Mouse (Mus musculus) forebrain, embryonic 13.5 days (tissue): Measurements from ENCODE around the gene Mrpl9. TPM values are rescaled to one million over a fixed set of nuclear protein-coding genes. Genes with fewer than 3 reads are reported as not detected.

Experiments
- ATAC-seq: fragments of 200-750 bp; cut with Nextera tagmentation; 2 replicates; pipeline ENCODE4 v1.8.0; 2017
- H3K27ac ChIP-seq: fragments of 300-500 bp; sonication (generic); 2 replicates; pipeline ENCODE4 v1.5.1; 2015; ENCODE audit warnings: inconsistent platforms, mild to moderate bottlenecking, moderate library complexity
- H3K27me3 ChIP-seq: fragments of 300-500 bp; sonication (generic); 2 replicates; pipeline ENCODE4 v1.6.1; 2015; ENCODE audit warnings: mild to moderate bottlenecking, inconsistent platforms
- H3K36me3 ChIP-seq: fragments of 300-500 bp; sonication (generic); 2 replicates; pipeline ENCODE4 v1.6.1; 2015; ENCODE audit warnings: mild to moderate bottlenecking, inconsistent platforms; ENCODE audit not compliant: poor library complexity, severe bottlenecking
- H3K4me1 ChIP-seq: fragments of 300-500 bp; sonication (generic); 2 replicates; pipeline ENCODE4 v1.6.1; 2015; ENCODE audit warnings: inconsistent platforms
- H3K4me2 ChIP-seq: fragments of 300-500 bp; sonication (generic); 2 replicates; pipeline ENCODE4 v1.6.1; 2015; ENCODE audit warnings: inconsistent platforms, mild to moderate bottlenecking, moderate library complexity
- H3K4me3 ChIP-seq: fragments of 300-500 bp; sonication (generic); 2 replicates; pipeline ENCODE4 v1.5.1; 2015; ENCODE audit warnings: mild to moderate bottlenecking, inconsistent platforms
- H3K9ac ChIP-seq: fragments of 300-500 bp; sonication (generic); 2 replicates; pipeline ENCODE4 v1.6.1; 2015; ENCODE audit warnings: mild to moderate bottlenecking, inconsistent platforms
- H3K9me3 ChIP-seq: fragments of 300-500 bp; sonication (generic); replicated peaks from 2 replicates; pipeline ENCODE4 v1.6.1; 2016; ENCODE audit warnings: inconsistent platforms
- WGBS: fragments of 180-500 bp; shearing (Covaris S2); methylation state at CpG from one replicate; pipeline ENCODE4 v1.1.7; 2015; 5-methylcytosine and 5-hydroxymethylcytosine counted together
- polyA plus RNA-seq: library from polyadenylated mRNA; unstranded; fragments of >200 nt; fragmentation: Nextera tagmentation; extraction: Ambion mirVana; gene quantifications from 2 replicates; pipeline ENCODE4 v1.2.1, GENCODE M21; 2015

Gene Mrpl9
- polyA plus RNA-seq, 1 experiment from 2014 or later: 62.8 TPM

GRCm38 (mm10) chr3:94482764-94483385 is 39.8 kb downstream of the Mrpl9 start:
- 0 out of 2 replicates have a peak overlapping the region, but pooled peaks have one; percentile 3 for H3K9ac ChIP-seq
- H3K9me3 ChIP-seq: no peaks in the 10 kb centered on the region
- WGBS: 83% methylated on average over 17 of the region's 17 CpGs
- peaks cover 52% of the 10 kb centered on the region for H3K36me3 ChIP-seq
- H3K4me1 ChIP-seq: peaks cover 93% of the 10 kb centered on the region
- no peak overlapping the region for H3K4me3 ChIP-seq
- H3K27ac ChIP-seq: peak overlapping the region; percentile 89
- H3K4me2 ChIP-seq: peak overlapping the region; percentile 57
- H3K27me3 ChIP-seq: no peaks in the 10 kb centered on the region
- no peak for ATAC-seq

- H3K36me3 ChIP-seq: peaks cover 61% of the 10 kb centered on the region
- H3K4me3 ChIP-seq: peak overlapping the region; percentile 26
- no peaks in the 10 kb centered on the region for H3K9me3 ChIP-seq
- H3K9ac ChIP-seq: peak overlapping the region; percentile 48; the same call in 1 of the 2 replicates
- peak overlapping the region; percentile 89 for H3K27ac ChIP-seq
- H3K27me3 ChIP-seq: no peaks in the 10 kb centered on the region
- peak; percentile 94 for ATAC-seq
- peaks cover 93% of the 10 kb centered on the region for H3K4me1 ChIP-seq
- H3K4me2 ChIP-seq: peak overlapping the region; percentile 57
- 3% methylated on average over 18 of the region's 20 CpGs for WGBS
These were observed 40.8 kb downstream of the Mrpl9 start for GRCm38 (mm10) chr3:94483790-94484439.

- WGBS: 31% methylated on average over 7 of the region's 7 CpGs
- peak overlapping the region; percentile 57; the same call in 1 of the 2 replicates for H3K4me2 ChIP-seq
- H3K4me1 ChIP-seq: peaks cover 86% of the 10 kb centered on the region
- no peaks in the 10 kb centered on the region for H3K9me3 ChIP-seq
- no peak for ATAC-seq
- H3K27me3 ChIP-seq: no peaks in the 10 kb centered on the region
- H3K9ac ChIP-seq: 0 out of 2 replicates have a peak overlapping the region, but pooled peaks have one; percentile 43
- H3K36me3 ChIP-seq: peaks cover 76% of the 10 kb centered on the region
- no peak overlapping the region for H3K4me3 ChIP-seq
- peak overlapping the region; percentile 89 for H3K27ac ChIP-seq
These were observed 42.8 kb downstream of the Mrpl9 start for GRCm38 (mm10) chr3:94485922-94486321.

- Histone ChIP-seq H3K27me3 (no peaks in the 10 kb centered on the region), H3K4me2 (no peak overlapping the region), H3K27ac (peak overlapping the region; percentile 40; the same call in 1 of the 2 replicates), H3K9ac (no peak overlapping the region), H3K4me3 (no peak overlapping the region), H3K36me3 (peaks cover 75% of the 10 kb centered on the region), H3K9me3 (no peaks in the 10 kb centered on the region), H3K4me1 (peaks cover 76% of the 10 kb centered on the region)
- 82% methylated on average over 6 of the region's 6 CpGs for WGBS
- ATAC-seq: no peak
These were observed 44.5 kb downstream of the Mrpl9 start for GRCm38 (mm10) chr3:94487581-94487980.

GRCm38 (mm10) chr3:94497162-94497561 is 54.0 kb downstream of the Mrpl9 start:
- Histone ChIP-seq H3K36me3 (peaks cover 42% of the 10 kb centered on the region), H3K9ac (no peak overlapping the region), H3K4me2 (no peak overlapping the region), H3K4me1 (no peaks in the 10 kb centered on the region), H3K27me3 (no peaks in the 10 kb centered on the region), H3K27ac (no peak overlapping the region), H3K9me3 (no peaks in the 10 kb centered on the region), H3K4me3 (no peak overlapping the region)
- ATAC-seq: no peak
- WGBS: 84% methylated on average over 4 of the region's 4 CpGs

Other genes with a start within 250 kb of the Mrpl9 start
- gene Gm5286, start 246.6 kb upstream of the Mrpl9 start, polyA plus RNA-seq: not detected in 2 replicates
- not detected in 2 replicates for gene Gm4778, start 179.3 kb upstream of the Mrpl9 start, polyA plus RNA-seq
- 19.8 and 22.5 TPM in 2 replicates for gene Them4, start 133.2 kb upstream of the Mrpl9 start, polyA plus RNA-seq
- 0.66 and 0.79 TPM in 2 replicates for gene Them5, start 101.2 kb upstream of the Mrpl9 start, polyA plus RNA-seq
- gene C2cd4d, start 80.9 kb upstream of the Mrpl9 start, polyA plus RNA-seq: 0.87 and 1.0 TPM in 2 replicates
- gene Rorc, start 70.5 kb upstream of the Mrpl9 start, polyA plus RNA-seq: 1.7 and 2.1 TPM in 2 replicates
- 0.74 and 0.81 TPM in 2 replicates for gene Lingo4, start 44.8 kb upstream of the Mrpl9 start, polyA plus RNA-seq
- gene Tdrkh, start 30.0 kb upstream of the Mrpl9 start, polyA plus RNA-seq: 66.4 and 69.5 TPM in 2 replicates
- gene Oaz3, start 597 bp downstream of the Mrpl9 start, polyA plus RNA-seq: 1.2 and 1.4 TPM in 2 replicates
- 320 and 332 TPM in 2 replicates for gene Celf3, start 35.0 kb downstream of the Mrpl9 start, polyA plus RNA-seq
- 20.2 and 22.8 TPM in 2 replicates for gene Riiad1, start 37.0 kb downstream of the Mrpl9 start, polyA plus RNA-seq
- 64.9 and 69.0 TPM in 2 replicates for gene Snx27, start 139.4 kb downstream of the Mrpl9 start, polyA plus RNA-seq
- gene Gm10972, start 199.8 kb downstream of the Mrpl9 start, polyA plus RNA-seq: not detected in 2 replicates
- gene Tuft1, start 215.6 kb downstream of the Mrpl9 start, polyA plus RNA-seq: 2.2 and 2.7 TPM in 2 replicates